Mouse (Mus musculus): ENCODE results near the gene Aldh1l2.
A peak's percentile ranks its signal among the peaks of the same experiment; 100 is the strongest.
"Not testable (repeated sequence)": the region's sequence is repeated elsewhere in the genome, so short reads cannot be mapped to it uniquely, and the experiment has no call there.

Gene Aldh1l2

DNA sequence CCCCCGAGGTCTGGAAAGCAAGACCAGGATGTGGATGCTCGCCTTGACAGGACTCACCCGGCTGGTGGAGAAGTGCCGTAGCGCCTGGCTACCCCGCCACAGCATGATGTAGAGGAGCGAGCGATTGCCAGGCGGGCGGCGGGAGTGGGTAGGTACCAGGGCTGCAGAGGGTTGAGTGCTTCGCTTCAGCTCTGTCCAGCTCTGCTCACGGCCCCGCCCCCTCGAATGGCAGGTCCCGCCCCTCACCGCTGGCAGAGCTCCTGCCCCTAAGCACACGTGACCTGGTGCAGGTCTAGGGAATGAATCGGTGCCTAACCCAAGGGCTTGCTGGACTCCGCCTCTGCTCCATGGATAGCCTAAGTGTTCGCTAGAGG lies at the start of gene Aldh1l2:
Gene Aldh1l2 (minus strand): TSS at position 231 of the 374 bp plus-strand sequence.
- DNase-seq, result peak; percentile 88

DNA sequence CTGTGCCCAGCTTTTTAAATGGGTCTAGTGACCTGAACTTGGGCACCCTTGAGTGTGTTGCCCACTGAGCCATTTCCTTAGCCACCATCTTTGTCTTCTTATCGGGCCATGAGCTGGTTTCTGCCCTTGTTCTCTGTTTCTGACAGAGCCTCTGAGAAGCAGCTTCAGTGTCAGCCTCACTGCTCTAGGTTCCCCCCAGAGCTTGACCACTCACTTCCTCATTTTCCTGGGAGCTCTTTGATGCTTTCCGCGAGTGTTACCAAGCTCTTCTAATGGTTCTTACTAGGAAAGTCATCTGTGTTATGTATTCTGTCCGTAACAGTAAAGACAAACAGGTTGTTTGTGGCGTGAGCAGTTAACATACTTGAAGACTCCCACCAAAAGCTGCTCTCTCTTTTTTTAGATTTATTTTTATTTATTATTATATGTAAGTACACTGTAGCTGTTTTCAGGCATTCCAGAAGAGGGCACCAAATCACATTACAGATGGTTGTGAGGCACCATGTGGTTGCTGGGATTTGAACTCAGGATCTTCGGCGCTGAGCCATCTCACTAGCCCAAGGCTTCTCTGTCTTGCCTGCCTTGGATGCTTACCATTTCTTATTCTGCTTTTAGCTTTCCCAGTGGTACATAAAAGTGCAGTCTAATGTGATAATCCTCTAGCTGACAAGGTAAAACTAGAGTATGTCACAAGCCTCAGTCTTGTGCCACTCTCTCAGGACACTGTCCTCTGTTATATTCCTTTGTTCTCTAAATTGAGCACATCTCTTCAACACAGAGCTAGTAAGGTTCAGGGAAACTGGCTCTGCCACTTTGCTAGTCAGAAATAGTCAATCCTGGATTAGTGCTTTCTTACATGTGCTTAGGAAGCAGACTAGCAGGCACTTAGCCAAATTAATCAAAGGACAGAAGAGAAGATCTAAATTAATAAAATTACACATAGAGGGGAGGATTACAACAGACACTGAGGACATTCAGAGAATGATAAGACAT lies 31.8 kb upstream of the Aldh1l2 start:
- DNase-seq, result no peak

DNA sequence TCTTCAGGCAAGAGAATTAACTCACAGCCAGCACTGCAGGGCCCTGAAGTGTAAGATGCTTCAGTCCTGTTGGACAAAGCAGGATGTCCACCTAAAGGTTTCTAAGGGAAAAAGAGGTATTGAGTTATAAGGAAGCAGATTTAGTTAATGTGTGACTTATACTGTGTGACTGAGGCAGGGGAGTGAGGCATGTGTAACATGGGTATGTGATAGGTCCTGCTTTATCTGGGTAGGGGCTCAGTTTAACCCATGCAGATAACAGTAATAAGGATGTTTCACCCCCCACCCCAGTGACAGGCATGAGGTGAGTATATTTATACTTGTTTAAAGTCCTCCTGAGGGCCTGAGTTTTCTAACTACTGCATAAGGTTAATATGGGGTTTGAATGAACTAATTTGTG lies 29.1 kb upstream of the Aldh1l2 start:
- no peak for DNase-seq

DNA sequence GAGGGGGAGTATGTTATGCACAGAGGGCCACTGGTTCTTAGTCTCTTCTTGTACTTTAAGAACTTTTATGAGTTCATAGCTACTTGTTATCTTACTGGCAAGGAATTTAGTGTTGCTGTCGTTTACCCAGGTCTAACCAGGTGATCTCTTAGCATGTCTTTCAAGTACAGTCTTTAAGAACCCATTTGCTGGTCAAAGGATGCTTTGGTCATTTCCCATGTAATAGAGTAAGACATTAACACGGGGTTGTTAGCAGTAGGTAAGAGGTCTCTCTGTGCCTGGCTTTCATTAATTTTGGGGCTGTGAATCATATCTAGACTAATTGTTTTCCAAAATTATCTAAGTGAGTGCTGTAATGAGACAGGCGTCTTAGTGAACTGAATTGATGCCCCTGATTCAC lies 11.4 kb upstream of the Aldh1l2 start:
- DNase-seq, result no peak

DNA sequence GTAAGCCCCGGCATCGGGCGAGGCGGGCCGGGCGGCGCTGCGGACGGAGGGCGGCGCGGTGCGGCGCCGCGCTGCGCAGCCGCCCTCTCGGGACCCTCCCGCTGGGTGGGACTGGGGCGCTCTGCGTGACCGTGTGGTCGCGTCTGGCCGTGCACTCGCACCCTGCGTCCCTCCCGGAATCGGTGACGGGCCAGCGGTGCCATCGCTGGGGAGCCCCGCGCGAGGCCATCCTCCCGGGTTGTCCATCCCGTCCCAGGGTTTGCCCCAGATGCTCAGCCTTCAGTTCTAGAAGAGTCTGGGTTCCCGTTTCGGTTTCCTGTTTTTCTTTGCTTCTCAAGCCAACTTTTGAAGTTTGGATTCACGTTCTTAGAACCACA lies 10.2 kb upstream of the Aldh1l2 start:
- DNase-seq, result no peak

DNA sequence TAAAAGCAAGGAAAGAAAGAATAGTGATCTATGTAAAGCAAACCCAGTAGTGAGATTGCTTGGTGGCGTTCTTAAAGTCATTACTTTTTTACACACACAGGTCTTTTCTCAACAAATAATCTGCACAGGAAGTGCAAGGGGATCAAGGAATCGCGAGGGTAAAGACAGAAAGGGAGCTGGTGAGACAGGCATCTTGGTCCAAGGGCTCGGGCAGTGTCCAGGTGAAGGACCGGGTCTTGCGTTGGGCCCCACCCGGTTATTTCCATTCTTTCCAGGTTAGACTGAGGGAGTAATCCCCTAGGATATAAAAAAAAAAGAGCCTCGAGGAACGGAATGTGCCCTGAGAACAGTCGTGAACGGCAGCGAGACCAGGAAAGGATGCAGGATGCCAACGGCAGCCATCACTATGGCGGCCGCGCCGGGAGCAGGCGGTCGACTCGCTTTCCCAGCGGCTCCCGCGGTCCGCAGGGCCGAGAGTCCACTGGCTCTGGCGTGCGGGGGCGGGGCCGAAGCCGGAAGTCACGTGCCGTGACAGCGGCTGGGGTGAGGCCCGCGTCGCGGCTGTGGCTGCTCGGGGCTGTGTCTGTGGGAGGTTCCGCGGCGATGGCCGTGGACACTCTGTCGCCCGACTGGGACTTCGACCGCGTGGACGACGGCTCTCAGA lies 9.6 kb upstream of the Aldh1l2 start, which contains the start of gene Washc4:
Gene Washc4 (plus strand): TSS at position 314 of the 664 bp plus-strand sequence.
- peak; percentile 96 for DNase-seq

DNA sequence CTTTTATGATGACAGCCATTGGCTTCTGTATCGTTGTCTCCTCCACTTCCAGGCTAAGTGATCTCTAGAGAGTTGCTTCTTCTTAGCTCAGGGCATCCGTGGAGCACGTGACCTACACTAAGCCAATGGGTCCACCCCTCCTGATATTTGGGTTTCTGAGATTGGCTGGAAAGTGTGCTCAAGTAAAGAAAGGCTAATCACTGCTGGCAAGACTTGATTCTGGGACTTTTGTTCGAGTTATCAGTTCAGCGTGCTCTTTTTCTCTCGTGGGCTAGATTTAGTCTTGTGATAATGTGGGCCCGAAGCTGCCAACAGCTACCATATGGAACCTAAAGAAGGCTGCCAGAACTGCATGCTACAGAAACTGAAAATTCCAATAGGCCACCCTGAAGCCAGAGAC lies 8.3 kb upstream of the Aldh1l2 start:
- DNase-seq, result peak; percentile 53

DNA sequence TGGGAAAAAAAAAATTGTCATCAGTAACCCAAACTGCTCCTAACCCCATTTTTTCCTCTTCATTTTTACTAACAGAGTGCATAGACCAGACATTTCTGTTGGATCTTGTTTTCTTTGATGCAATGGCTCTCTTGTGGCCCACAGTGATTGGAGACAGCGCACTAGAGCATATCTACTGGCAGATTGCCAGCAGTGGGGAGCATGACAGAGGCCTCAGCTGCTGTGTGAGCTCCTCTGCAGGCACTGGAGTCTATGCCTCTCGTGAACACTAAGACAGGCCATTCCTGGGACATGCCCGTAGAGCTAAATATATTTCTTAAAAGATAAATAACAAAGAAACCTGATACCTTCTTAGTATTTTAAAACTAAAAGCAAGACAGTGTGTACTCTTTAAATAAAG lies 6.2 kb upstream of the Aldh1l2 start:
- no peak for DNase-seq

DNA sequence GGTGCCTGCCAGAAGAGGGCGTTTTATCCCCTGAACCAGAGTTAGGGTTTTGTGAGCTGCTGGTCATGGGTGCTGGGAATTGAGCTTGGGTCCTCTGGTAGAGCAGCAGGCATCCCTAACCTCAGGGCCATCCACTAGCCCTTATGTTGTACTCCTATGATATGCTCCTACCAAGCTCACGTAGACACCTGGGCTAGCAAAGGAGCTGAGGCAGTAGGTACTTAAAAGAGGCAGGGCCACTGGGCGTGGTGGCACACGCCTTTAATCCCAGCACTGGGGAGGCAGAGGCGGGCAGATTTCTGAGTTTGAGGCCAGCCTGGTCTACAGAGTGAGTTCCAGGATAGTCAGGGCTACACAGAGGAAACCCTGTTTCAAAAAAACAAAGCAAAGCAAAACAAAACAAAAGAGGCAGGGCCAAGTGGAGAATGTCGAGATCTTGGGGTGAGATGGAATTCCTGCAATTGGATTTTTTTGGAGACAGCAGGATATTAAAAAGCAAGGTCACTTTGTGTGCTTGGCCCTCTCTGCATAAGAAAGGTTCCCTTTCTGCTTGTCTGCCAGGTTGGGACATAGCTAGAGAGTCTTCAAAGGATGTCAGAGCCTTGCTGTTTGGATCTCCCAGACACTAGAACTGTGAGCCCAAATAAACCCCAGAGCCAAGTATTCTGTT lies 5.5 kb upstream of the Aldh1l2 start:
- no peak for DNase-seq

DNA sequence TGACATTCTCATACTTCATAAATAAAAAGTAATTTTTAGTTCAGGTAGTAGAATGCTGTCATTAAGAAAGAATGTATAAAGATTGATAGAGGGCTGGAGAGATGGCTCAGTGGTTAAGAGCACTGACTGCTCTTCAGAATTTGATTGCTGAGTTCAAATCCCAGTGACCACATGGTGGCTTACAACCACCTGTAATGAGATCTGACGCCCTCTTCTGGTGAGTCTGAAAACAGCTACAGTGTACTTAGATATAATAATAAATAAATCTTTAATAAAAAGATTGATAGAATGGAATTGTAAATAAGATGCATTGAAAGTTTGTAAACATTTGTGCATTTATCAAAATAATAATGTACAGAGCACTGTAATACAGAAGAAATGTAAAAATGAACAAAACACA lies 2.5 kb upstream of the Aldh1l2 start:
- DNase-seq, result no peak

DNA sequence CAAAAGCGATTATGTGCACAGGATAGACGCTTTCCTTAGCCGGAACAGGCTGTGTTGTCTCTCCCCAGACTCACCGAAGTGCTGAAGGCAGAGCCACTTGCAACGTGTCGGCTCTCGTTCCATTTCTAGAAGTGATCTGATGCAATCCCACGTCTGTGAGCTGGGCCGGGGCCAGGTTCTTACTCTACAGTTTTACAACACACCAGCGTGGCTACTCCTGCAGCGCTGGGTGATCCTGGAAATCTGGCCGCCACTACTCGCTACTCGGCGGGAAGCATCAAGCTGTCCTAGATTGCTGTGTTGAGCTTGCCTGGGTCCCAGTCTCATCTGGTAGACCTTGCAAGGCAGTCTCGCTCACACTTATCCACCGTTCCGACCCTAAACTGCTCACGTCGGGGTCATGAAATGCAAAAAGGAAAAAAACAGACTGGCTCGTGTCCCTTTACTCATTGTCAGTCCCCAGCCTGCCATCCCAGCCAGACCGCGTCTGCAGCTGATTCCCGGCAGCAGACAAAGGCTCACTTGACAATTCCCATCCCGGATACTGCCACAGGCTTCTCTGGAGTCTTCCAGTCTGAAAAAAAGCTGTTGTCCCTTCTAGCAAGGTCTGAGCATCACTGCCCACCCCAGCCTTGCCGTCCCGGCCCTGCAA lies 556 bp downstream of the Aldh1l2 start:
- peak; percentile 66 for DNase-seq

DNA sequence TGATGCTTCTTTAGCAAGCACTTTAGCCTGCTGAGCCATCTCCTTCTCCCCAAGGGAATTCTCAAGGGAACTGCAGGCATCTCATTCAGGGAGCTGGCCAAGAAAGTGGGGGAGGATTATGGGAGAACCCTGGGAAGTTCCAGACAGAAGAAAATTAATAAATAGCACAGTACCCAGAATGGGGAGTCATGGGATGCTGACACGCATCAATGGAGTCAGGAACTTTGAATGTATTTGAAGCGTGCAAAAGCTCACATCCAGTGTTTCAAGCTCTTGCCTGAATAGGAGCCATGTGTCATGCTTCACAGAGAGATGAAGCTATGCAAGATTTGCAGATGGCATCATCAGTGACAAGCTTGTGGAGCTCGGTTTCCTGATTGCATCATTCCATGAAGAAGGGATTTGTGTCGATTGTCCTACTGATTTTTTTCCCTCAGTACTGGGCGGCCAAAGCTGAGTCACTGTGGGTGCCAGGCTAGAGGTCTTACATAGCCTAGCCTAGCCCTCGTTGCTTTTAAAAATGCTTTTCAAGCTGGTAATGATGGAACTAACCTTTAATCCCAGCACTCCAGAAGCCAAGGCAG lies 3.5 kb downstream of the Aldh1l2 start:
- no peak for DNase-seq

DNA sequence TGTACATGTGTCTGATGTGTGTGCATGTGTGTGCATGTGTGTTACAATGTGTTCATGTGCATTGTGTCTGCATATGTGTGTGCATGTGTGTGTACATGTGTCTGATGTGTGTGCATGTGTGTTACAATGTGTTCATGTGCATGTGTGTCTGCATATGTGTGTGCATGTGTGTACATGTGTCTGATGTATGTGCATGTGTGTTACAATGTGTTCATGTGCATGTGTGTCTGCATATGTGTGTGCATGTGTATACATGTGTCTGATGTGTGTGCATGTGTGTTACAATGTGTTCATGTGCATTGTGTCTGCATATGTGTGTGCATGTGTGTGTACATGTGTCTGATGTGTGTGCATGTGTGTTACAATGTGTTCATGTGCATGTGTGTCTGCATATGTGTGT lies 9.7 kb downstream of the Aldh1l2 start:
- not testable (repeated sequence) for DNase-seq

DNA sequence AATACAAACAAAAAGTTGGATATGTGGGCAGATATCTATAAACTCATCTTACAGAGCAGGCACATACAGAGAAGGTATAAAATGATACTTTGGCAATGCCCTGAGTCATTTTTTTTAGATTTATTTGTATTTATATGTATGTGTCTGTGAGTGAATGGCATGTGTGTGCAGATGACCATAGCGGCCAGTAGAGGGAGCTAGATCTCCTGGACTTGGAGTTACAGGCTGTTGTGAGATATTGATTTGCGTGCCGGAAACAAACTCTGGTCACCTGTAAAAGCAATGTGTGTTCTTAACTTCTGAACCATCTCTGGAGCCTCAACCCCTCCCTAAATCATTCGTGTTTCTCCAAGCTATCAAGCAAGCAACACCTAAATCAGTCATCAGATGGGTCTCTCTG lies 12.9 kb downstream of the Aldh1l2 start:
- DNase-seq, result no peak

DNA sequence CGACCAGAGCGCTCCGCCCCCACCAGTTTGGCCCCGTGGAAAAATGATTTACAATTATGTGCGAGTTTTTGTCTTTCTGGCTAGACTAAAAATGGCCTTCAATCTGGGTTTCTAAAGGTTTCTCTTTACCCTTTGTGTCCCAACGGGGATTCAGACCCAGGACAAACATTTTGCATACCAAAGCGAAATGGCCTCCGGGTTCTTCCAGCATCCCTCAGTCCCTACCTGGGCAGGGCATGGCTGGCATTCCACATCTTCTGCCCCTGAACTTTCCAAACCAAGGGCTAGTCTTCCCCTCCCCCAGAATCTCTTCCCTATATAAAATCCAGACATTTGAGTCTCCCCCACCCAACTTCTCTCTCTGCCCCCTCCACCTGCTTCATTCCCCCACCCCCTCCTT lies 20.2 kb downstream of the Aldh1l2 start:
- no peak for DNase-seq

DNA sequence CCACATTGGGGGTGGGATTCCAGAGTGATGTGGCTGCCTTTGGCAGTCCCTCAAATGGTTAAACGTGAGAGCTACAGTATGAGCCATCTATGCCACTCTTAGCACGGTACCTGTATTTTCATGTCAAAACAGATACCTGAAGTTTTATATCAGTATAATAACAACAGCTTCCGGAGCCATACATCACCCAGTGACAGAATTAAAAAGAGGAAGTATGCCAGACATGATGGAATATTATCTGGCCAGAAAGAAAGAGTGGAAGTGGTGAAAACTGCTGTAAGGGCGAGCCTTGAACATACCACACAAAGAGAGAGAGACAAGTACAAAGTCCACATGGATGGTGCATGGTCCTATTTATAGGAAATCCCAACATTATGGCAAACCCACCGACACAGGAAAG lies 22.6 kb downstream of the Aldh1l2 start:
- DNase-seq, result no peak

DNA sequence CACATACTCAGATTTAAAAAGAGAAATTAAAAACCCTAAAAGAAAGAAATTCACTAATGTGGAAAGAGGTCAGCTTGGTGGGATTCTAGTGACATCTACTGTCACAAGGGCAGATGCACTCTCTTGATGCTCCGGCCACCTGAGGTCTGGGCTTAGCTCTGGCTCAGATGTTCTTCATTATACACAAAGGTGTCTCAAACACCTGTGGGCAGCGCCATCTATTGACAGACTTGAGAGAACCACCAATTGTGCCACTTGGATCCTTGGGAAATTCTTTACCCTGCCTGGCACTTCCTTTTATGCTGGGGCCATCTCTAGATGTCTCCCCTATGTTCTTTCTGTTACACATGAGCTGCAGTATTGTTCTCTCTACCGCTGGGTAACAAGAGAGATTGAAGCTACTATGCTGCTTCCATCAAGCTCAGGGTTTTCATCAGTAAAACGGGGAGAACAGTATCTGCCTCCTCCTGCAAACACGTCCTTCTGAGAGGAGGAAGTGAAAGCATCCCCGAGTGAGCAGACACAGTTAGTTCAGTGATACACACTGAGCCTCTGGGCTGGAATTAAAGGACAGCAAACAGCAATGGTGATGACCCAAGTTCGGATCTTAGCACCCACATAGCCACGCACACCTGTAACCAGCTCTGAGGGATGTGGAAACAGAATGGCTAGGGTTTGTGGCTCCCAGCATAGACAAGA lies 24.8 kb downstream of the Aldh1l2 start:
- no peak for DNase-seq

DNA sequence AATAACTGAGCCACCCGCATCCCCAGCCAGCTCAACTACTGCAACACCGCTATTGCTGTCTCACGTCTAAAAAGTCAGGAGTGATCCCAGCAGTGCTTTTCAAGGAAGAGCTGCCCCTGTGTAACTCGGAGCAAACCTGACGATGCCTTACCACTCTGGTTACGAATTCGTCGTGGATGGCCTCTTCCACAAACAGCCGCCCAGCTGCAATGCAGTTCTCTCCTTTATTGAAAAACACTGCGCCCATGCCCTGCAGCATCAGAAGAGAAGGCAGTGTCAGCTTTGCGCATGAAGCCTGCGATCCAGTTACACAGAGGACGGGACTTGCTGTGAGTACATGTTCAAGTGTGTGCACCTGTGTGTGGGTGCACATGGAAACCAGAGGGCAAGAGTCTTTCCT lies 36.6 kb downstream of the Aldh1l2 start:
- DNase-seq, result no peak

DNA sequence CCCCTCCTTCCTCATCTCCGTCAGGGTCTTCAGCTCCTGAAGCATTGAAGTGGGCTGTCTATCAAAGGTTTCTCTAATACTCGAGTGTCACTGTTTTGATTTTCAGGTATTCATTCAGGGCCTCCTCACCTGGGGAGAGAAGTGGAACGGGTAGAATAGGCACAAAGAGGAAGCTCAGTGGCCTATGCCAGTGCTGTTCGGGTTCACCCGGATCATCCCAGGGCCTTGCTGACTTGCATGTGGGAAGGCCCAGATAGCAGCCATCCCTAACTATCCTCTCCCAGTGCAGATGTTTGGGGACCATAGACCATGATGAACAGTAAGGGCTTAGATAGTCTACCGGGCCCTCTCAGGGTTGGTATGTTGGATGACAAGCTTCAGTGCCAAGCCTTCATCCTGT lies 43.4 kb downstream of the Aldh1l2 start:
- no peak for DNase-seq

DNA sequence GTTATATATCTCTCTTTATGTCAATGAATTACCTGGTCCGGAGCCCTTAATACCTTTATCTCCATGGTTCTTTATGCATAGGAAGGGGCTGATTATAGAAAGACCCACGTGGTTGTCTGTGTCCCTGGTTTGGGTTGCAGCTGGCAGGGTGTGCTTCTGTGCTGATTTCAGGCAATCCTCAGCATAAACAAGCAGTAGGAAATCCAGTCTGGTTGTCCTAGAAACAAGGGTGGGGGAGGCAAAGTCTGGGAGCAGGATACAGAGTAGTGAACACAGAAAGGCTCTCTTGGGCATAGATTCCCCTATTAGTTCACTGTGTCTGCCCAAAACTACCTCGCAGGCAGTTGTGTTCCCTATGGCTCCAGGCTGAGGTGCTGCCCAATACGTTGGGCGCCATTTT lies 56.7 kb downstream of the Aldh1l2 start:
- DNase-seq, result no peak

DNA sequence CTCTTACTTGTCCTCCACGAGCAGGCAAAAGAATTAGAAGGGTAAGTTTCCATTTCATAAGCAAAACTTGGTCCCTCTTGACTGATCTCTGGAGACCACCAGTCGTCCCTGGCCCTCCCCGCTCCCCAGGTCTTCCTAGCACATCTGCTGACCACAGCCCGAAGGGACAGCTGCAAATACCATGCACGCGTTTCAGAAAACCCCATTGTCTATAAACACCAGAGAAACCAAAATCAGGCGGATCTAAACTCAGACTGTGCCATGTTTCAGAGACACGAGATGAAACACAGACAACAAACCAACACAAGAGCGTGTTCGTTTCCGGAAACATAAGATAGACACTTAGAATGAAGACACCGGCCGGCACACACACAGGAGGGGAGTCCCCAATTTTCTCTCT lies 58.7 kb downstream of the Aldh1l2 start:
- DNase-seq, result no peak

DNA sequence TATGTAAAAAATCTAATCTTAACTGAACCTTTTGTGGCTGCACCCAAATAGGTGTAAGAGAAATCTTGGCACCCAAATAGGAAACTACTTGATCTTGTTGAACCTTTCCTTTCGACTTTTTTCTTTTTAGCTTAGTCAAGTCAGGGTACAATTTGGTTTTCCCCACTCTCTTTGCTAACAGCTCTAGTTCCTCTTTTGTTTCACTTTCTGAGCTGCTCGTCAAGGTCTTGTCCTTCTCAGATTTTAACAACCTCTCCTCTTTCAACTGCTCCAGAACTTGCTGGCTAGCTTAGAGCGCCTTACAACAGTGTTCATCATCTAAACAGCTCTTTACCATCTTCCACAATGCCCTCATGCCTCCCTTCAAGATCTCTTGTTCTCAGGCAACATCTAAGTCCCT lies 76.4 kb downstream of the Aldh1l2 start:
- no peak for DNase-seq

All from cerebellum, adult 9-11 months (tissue).